Mouse (Mus musculus): Measurements from ENCODE around the gene Mon2. TPM values are rescaled to one million over a fixed set of nuclear protein-coding genes. Genes with fewer than 3 reads are reported as not detected.
"Not testable (repeated sequence)": the region's sequence is repeated elsewhere in the genome, so short reads cannot be mapped to it uniquely, and the experiment has no call there.

Gene Mon2
- total RNA-seq, 2 experiments from 2014 or later, result 90.8 to 92.6 TPM

DNA sequence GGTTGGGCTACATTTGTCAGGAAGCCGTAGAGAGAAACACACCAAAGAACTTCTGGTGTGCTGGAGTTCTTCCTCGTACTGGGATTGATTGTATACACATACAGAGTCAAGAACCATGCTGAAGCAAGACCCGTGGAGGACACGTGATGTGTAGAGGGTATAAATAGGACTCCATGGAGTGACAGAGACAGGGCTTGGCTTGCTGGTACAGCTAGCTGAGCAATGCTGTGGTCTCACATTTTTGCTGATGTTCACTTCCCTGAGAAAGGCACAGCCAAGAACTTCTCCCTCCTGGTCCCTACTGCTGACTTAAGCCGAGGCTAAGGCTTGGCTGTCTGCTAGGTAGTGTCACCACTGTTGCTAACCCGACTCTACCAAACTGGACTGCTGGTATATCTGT lies 15.5 kb downstream of the Mon2 start:
- no peak for DNase-seq (ENCODE audit: low spot score in 2 of 2)

DNA sequence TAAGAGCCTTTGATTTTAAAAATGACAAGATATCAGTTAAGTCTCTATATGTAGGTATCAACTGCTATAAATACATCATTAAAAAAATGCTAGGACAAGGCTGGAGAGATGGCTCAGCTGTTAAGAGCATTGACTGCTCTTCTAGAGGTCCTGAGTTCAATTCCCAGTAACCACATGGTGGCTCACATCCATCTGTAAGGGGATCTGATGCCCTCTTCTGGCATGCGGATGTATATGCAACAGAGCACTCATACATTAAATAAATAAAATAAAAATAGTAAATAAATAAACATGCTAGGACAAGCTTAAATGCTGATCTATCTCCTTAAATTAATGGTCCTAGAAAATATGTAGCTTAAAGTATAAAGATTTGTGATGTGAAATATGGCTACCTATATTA lies 19.2 kb downstream of the Mon2 start:
- no peak for DNase-seq (ENCODE audit: low spot score in 2 of 2)

DNA sequence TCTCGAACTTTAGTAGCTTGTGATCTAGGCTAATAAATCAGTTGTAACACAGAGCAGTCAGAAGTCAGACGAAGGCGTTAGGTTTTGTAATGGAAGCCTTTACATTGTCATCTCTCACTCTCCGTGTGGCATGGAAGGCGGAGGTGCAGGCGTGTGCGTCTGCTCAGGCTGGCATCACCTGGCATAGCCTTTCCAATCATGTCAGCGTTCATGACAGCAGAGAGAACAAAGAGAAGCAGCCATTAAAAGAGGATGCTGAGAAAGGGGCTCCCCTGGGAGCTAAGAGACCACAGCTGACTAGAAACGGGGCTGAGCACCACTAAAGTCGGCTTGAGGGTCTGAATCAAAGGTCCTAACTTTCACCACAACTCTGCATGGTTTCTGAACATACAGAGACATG lies 19.8 kb downstream of the Mon2 start:
- DNase-seq (ENCODE audit: low spot score in 2 of 2), result no peak

DNA sequence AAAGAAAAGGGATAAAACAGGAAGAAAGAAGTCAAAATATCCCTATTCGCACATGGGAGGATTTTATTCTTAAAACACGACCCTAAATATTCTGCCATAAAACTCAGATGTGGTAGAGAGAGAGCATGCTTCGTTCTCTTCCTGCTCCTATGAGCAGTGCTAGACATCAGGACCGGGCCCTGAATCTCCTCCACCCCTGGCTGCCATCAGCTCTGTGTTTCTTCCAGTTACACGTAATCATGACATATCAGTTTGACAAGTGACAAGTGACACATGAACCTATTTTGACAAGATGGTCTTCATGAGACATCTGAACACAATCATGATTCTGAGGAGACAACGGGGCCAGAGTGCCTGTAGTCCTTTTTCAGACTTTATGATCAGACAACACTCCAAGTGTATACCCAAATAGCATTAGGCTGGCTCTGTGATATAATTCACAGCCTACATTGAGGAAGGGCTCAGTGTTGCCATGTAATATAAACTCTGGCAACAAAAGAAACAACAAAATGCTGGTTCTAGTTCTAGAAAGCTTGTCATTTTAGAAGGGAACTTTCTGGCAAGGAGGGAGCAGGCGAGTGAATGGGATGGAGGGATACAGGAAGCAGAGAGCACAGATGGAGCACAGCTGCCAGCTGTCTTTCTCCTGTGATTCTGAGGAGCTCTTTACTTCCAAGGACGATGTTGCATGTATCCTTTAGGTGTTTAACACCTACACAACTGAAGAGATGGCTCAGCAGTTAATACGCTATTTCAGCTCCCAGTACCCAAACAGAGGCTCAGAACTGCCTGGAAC lies 20.9 kb downstream of the Mon2 start:
- DNase-seq (ENCODE audit: low spot score in 2 of 2), result no peak

DNA sequence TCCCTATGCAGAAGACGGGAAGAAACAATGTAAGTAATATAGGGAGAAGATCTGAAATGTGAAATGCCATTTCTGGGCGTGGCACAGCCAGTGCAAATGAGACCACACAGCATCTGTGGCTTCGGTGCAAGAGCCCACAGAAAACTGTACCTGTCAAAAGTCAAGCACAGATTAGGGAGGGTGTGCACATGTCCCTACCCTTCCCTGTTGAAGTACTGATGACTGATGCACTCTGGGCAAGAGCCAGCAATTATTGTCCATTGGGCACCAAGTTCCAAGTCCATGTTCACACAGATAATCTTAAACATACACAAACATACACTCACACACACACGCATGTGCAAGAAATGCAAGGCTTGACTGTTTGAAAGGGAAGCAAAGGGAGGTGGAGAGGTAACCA lies 22.7 kb downstream of the Mon2 start:
- DNase-seq (ENCODE audit: low spot score in 2 of 2), result no peak

DNA sequence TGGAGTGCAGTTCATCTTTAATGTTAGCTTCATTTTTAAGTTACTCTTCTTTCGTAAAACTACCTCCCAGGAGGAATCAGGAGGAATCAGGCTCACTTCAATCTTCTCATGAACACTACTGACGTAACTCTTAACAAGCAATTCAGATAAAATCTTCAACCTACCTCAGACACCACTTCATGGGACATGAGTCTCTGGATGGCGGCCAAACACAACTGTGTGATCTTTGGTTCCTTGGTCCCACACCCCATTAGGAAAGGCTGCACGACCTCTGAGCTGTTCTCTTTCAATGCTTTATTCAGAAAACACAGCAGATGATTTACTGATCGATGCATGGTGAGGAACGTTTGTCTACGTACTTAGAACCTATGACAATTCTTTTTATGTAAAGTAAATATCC lies 24.3 kb downstream of the Mon2 start:
- DNase-seq (ENCODE audit: low spot score in 2 of 2), result no peak

DNA sequence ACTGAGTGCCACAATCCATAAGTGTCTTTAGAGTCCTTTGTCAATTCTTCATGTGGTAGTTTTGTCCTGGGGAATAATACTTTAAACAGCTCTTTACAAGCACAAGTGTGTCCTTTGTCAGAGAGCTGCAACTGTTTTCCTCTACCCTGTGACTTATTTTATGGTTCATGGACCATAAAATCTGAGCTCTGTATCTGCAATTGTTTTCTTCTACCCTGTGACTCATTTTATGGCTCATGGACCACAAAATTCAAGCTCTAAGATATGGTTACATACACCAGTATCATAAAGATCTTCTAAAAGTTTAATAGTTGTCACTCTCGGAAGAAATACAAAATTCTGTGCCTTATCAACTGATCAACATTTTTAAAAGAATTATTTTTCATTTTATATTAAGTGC lies 27.6 kb downstream of the Mon2 start:
- no peak for DNase-seq (ENCODE audit: low spot score in 2 of 2)

DNA sequence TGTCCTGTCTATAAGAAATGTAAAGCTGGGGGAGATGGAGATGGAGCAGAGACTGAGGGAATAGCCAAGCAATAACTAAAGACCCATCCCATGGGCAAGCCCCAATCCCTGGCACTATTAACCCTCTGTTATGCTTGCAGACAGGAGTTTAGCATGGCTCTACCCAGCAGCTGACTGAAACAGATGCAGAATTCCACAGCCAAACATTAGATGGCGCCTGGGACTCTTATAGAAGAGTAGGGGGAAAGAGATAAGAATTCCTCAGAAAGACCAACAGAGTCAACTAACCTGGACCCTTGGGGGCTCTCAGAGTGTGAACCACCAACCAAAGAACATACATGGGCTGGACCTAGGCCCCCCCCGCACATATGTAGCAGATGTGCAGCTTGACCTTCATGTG lies 36.4 kb downstream of the Mon2 start:
- DNase-seq (ENCODE audit: low spot score in 2 of 2), result no peak

DNA sequence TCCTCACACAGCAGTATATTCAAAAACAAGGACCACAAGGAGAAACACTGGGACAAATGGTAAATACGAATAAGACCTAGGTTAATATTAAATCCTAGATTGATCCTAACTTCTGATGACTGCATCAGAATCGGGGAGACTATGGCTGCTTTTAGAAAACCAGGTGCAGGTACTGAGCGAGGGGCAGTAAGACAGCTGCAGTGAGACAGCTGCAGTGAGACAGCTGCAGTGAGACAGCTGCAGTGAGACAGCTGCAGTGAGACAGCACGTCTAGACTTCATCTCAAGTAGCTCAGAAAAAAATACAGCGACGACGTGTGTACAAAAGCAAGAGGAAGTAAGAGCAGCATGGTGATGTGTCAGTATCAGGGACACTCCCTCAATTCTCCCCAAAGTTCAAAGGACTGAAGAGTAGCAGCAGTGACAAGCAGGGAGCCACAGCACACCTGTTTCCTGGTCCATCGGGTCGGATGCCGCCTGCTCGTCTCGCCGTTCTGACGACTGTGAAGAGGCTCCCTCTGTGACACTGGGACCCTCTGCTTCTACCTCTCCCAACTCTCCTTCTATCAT lies 44.1 kb downstream of the Mon2 start:
- DNase-seq (ENCODE audit: low spot score in 2 of 2), result no peak

DNA sequence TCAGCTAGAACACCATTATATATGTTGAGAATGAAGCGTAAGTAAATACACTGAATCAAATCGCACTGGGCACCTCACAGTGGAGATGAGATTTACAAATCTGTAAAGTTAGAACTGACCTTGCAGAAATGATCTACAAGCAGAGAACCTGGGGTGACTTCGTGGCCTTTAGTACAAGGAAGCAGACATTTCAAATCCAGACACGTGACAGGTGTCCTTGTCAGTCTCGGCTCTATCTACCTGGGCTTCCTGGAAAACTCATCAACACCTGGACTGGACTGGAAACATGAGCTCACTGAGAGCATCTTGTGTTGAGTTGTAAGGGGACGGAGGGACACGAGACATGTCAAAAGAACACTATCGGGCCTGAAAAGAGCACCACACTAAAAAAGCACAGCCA lies 44.9 kb downstream of the Mon2 start:
- no peak for DNase-seq (ENCODE audit: low spot score in 2 of 2)

DNA sequence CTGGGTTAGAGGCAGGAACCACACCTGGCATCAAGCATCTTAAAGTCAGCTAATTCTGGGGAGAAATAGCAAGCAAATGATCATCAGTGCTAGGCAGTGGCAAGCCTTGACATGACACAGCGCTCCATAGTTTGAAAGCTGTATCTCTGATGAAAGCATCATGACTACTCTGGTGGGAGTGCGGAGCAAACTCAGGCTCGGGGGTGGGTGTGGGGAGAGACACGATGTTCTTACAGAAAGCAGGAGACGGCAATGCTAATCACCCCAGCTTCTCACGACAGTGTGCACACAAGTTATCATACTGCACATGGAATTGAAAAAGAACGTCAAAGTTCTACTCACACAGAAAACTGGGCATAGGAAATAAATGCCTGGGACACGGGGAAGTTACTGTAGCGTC lies 45.7 kb downstream of the Mon2 start:
- DNase-seq (ENCODE audit: low spot score in 2 of 2), result peak; percentile 40 to 74

DNA sequence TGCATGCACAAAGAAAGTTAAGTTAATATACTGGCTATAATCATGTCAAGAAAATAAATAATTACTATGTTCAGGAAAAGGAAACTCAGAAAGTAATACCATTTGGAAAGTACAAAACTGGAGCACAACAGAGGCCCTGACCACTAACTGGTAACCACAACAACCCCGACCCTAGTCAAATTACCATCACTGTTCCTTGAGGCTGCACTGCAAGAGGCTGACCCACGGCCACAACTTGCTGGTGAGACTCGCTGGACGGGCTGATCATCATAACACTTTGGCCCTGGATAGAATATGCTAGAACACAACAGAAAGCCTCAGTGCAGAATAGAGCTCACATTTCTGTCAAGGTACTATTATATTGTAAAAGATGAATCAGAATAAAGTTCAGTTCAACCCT lies 47.4 kb downstream of the Mon2 start:
- DNase-seq (ENCODE audit: low spot score in 2 of 2), result no peak

DNA sequence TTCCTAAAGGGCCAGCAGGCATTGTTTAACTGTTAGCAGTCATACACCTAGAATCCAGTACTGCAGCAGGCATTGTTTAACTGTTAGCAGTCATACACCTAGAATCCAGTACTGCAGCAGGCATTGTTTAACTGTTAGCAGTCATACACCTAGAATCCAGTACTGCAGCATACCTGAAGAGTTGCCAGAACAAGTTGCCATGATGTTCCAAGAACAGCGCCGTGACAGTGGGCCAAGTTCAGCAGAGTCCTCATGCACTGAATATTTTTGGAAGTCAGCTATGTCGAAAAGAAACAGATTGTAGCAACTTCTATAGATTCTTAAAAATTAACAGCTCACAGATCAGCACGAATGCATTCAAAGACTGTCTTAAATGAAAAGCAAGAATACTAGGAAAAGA lies 49.6 kb downstream of the Mon2 start:
- not testable (repeated sequence) for DNase-seq (ENCODE audit: low spot score in 2 of 2)

DNA sequence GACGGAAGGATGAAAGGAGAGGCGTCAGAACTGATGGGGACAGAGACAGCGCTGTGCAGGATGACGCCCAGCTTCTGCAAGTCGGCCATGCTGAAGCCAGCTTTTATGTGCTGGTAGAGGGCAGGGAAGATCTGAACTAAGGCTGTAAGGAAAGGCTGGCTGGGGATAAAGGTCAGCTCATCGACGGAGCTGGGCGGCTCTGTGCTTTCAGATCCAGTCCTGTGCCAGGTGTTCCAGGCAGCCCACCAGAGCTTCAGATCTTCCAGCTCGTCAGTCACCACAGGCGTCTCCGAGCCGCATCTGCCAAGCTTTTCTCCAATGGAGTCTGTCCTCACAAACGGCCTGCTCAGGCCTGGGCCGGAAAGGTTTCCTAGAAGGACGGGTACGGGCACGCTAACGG lies 62.9 kb downstream of the Mon2 start:
- DNase-seq (ENCODE audit: low spot score in 2 of 2), result no peak

DNA sequence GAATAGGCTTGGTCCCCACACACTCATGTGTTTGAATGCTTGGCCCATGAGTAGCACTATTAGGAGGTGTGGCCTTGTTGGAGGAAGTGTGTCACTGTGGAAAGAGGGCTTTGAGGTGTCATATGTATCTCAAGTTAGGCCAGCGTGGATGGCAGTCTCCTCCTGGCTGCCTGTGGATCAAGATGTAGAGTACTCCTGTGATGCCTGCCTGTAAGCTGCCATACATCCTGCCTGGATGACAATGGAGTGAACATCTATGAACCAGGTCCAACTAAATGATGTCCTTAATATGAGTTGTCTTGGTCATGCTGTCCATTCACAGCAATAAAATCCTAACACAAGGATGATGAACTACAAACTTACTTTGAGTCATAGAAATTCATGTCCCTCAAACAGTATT lies 64.9 kb downstream of the Mon2 start:
- DNase-seq (ENCODE audit: low spot score in 2 of 2), result no peak

DNA sequence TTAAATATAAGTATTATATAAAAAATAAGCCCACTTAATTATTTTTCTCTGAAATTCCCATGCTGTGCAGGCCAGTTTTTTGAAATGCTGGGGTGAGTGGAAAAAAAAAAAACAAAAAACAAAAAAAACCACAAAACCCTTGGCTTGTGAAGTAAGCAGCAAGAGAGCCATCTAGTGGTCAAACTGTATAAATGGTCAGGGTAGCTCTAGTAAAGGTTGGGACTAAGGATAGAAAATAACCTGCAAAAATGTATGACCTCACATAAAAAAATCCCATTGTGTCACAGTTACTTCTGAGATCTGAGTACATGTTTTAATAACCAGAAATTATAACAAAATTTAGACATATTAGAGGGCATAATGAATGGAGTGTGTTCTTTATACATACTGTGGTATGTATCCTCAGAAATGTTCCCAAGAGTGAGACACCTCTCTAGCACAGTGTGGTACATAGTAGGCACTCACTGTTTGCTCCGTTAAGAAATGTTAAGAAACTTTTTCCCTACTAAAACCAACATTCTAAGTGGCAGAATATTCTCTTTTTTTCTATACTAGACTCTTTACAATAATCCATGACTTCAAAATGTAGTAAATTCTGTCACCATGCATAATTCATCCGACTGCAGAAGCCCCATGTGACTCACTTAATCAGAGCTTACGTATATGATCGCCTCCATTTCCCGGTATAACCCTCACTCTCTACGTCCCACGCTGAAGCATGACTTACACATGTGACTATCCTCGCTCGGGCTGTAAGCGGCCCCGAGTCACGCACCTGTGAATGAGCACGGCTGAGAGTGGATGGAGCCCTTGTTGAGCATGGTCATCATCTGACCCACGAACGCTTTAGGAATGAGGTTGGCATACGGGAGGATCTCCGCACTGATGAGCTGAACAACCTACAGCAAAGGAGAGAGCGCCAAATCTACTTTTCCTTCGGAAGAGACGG lies 70.8 kb downstream of the Mon2 start:
- DNase-seq (ENCODE audit: low spot score in 2 of 2), result no peak

DNA sequence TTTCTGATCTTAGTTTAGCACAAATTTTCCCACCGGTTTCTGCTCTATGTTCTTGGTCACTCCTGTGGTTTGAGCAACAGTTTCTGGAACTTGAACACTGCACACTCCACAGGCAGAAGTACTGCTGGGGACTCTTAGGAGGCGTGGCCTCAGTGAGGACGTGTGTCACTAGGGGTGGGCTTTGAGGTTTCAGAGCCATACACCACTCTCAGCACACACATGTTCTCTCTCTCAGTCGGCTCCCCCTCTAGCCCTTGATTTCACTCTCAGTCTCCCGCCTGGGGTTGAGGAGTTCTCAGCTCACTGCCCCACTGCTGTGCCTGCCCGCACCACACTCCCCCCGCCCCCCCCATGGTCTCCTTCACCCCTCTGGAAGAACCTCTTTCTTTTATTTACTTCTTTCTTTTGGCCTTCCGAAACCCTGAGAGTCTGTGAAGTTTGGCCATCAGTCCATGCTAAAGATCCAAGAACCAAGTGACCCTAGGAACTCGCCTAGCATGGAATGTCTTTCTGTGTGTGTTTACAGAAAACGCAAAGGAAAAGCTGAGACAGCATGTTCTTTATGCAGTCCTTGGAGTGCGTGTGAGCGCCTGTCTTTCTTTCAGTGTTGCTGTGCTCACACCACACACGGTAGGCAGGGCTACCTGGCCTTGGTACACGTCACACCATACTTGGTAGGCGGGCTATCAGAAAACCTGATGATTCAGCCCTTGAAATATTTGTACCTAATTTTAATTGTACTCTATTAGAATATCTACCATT lies 71.6 kb downstream of the Mon2 start:
- no peak for DNase-seq (ENCODE audit: low spot score in 2 of 2)

DNA sequence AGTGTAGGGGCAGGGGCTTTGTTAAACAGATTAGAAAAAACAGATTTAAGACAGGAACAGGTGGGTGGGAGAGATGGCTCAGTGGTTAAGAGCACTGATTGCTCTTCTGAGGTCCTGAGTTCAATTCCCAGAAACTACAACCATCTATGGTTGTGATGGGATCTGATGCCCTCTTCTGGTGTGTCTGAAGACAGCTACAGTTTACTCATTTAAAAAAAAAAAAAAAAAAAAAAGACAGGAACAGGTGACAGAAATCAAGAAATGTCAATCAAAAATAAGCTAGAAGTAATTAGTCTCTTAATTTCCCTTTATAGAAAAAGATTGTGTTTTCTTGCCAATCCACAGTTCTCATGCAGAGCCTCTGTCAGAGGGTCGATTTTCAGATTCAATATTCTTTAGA lies 74.3 kb downstream of the Mon2 start:
- no peak for DNase-seq (ENCODE audit: low spot score in 2 of 2)

DNA sequence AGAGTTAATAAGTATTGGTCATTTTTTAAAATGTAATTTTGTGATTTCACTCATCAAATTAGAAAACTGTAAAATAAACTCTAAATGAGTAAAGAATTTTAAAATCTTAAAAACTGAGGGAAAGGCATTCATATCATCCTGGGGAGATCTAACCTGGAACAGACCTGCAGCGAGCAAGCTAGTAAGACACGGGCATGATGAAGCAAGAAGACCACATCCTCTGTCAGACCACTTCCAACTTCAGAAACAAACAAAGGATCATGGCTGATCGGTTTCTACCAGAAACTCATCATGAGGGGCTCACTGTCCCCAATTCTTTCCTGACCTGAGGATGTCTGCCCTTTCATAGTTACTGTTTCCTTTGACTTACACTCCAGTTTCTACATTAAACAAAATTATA lies 74.9 kb downstream of the Mon2 start:
- DNase-seq (ENCODE audit: low spot score in 2 of 2), result no peak

DNA sequence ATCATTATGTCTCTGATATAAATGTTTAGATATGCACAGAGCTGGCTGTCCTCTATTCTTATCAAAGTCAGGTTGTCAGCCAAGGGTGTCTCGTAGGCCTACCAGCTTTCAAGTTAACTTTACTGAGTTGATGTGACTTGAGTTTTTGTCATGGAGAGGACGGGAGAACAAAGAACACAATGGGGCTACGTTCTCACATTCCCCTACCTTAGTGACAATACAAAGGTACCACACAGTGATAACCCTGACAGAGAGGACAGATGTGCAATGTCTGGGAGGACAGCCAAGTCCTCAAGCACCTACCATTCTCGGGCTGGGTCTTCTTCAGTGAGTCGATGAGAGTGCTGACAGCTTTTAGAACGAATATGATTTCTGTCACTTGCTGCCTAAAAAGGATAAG lies 76.9 kb downstream of the Mon2 start:
- DNase-seq (ENCODE audit: low spot score in 2 of 2), result no peak

DNA sequence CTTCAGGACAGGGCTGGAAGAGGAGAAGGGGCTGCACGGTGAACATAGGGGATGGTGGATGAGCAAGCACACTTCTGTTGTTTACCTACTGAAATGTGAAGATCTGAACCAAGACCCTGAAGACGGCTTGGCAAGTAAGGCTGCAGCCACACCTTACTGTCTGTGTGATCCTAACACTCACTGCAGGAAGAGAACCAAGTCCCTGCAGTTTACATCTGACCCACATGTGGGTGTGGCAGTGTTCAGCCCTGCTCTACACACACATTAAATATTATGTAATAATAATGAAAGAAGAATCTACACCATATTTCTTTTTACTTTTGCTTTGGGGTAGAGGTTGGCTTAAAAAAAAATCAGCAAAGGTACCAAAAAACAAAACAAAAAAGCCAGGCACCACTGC lies 78.5 kb downstream of the Mon2 start:
- no peak for DNase-seq (ENCODE audit: low spot score in 2 of 2)
